ENCODE assay signal across 21 mouse cellular contexts in the genomic region with DNA sequence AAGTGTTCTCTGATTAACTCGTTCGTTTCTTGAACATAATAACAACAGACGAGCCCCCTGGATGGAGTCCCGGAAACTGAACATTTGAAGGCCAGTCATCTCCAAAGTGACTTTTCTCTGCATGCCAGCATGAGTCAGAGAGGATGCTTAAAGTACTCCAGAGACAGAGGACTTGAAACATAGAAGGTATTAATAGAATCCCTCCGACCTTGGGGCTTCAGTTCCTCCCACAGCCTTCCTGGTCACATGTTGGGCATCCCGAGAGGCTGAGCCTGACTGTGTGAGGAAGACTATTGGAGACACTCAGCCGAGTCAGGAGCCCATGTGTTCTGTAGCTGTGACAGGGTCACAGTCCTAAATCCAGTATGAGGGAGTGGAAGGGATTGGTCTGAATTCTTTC.
DNase-seq lines count a peak whose midpoint lies in the region; ATAC-seq lines count a peak whose summit lies in the region.
"Had no signal": no experiment of that assay in that cellular context is flagged by ENCODE, and none has a peak within 500 bp of the region (broad histone marks: within the 10 kb centered on the region; RNA-seq: fewer than 3 reads in every experiment).

No protein-coding gene starts in this region.

- H3K36me3 ChIP-seq in heart, embryonic 13.5 days = no peaks in the 10 kb centered on the region
- no peaks in the 10 kb centered on the region for H3K36me3 ChIP-seq in kidney, embryonic 15.5 days
- H3K36me3 ChIP-seq: embryonic facial prominence, embryonic 15.5 days; forebrain, embryonic 10.5 days; limb, embryonic 13.5 days; lung, embryonic 15.5 days had no signal

- WGBS in heart, embryonic 13.5 days = 29% methylated on average over 7 of the region's 7 CpGs
- WGBS in kidney, embryonic 15.5 days = 41% methylated on average over 7 of the region's 7 CpGs

- no peak overlapping the region for H3K4me3 ChIP-seq in heart, embryonic 13.5 days
- no peak overlapping the region for H3K4me3 ChIP-seq in kidney, embryonic 15.5 days (replicated peaks)
- H3K4me3 ChIP-seq: embryonic facial prominence, embryonic 15.5 days; forebrain, embryonic 10.5 days; limb, embryonic 13.5 days; lung, embryonic 15.5 days had no signal

- peak; percentile 58 for DNase-seq in adrenal gland, adult 2 months
- DNase-seq in adrenal gland, postnatal 4 days (ENCODE audit: low spot score in 2 of 2) = no peak
- no peak for DNase-seq in heart, adult 9 months (ENCODE audit: low spot score in 2 of 2)
- DNase-seq in 3134 (ENCODE audit: extremely low read depth, insufficient read length, low spot score) = peak; percentile 55
- DNase-seq in adrenal gland, adult 8-10 months = peak; percentile 43
- DNase-seq: B cell, adult 2 months; cerebellum, adult 11 months; cerebellum, postnatal 14 days; kidney, adult 11 months; lung, postnatal 4 days; right cerebral cortex, postnatal 25 days had no signal

- no peaks in the 10 kb centered on the region for H3K27me3 ChIP-seq in heart, embryonic 13.5 days (replicated peaks)
- H3K27me3 ChIP-seq in kidney, embryonic 15.5 days = no peaks in the 10 kb centered on the region
- H3K27me3 ChIP-seq: embryonic facial prominence, embryonic 15.5 days; limb, embryonic 13.5 days; lung, embryonic 15.5 days had no signal

- H3K4me2 ChIP-seq in heart, embryonic 13.5 days = no peak overlapping the region
- no peak overlapping the region for H3K4me2 ChIP-seq in kidney, embryonic 15.5 days
- H3K4me2 ChIP-seq: embryonic facial prominence, embryonic 15.5 days; limb, embryonic 13.5 days; lung, embryonic 15.5 days had no signal

- ATAC-seq in heart, embryonic 13.5 days (ENCODE audit: extremely low read depth, insufficient number of reproducible peaks, low FRiP score, low TSS enrichment) = peak; percentile 42; the same call in 1 of the 2 replicates
- ATAC-seq in CD4-positive, CD25-positive, alpha-beta regulatory T cell, adult 4 months = no peak
- ATAC-seq in kidney, embryonic 15.5 days (replicated peaks; ENCODE audit: low FRiP score) = no peak
- ATAC-seq: activated CD4-positive, CD25-positive, alpha-beta regulatory T cell, adult 4 months had no signal

- peak overlapping the region; percentile 29 for H3K27ac ChIP-seq in heart, embryonic 13.5 days (replicated peaks)
- H3K27ac ChIP-seq in kidney, embryonic 15.5 days = no peak overlapping the region
- H3K27ac ChIP-seq: embryonic facial prominence, embryonic 15.5 days; forebrain, embryonic 10.5 days; kidney, postnatal 0 days; limb, embryonic 13.5 days; liver, embryonic 14.5 days; lung, embryonic 15.5 days had no signal

- H3K9me3 ChIP-seq in heart, embryonic 13.5 days = no peaks in the 10 kb centered on the region
- no peaks in the 10 kb centered on the region for H3K9me3 ChIP-seq in kidney, embryonic 15.5 days (replicated peaks)
- H3K9me3 ChIP-seq: embryonic facial prominence, embryonic 15.5 days; forebrain, embryonic 10.5 days; limb, embryonic 13.5 days; lung, embryonic 15.5 days had no signal

- H3K4me1 ChIP-seq in heart, embryonic 13.5 days = peaks cover 31% of the 10 kb centered on the region
- H3K4me1 ChIP-seq in kidney, embryonic 15.5 days = peaks cover 21% of the 10 kb centered on the region

- H3K9ac ChIP-seq in heart, embryonic 13.5 days = no peak overlapping the region
- H3K9ac ChIP-seq in kidney, embryonic 15.5 days = no peak overlapping the region
- H3K9ac ChIP-seq: embryonic facial prominence, embryonic 15.5 days; limb, embryonic 13.5 days; liver, embryonic 14.5 days; lung, embryonic 15.5 days had no signal

Comparison
In these comparisons a context has a peak if more than half of its experiments do, and no peak if none do; other contexts are left out.
1. DNase-seq: peak in adrenal gland, adult 2 months (single experiment), 3134 (single experiment) and adrenal gland, adult 8-10 months (single experiment); none in adrenal gland, postnatal 4 days (0 of 2) and heart, adult 9 months (0 of 2).